7 mouse cellular contexts compared by ENCODE assay signal in genomic region chr2:168904188-168904587, GRCm38 (mm10). TPM values are rescaled to one million over a fixed set of nuclear protein-coding genes. Genes with fewer than 3 reads are reported as not detected.
DNase-seq lines count a peak whose midpoint lies in the region; ATAC-seq and TF ChIP-seq lines count a peak whose summit lies in the region.

No protein-coding gene starts in this region.

- peak; percentile 78 for TF ChIP-seq CTCF in Patski (IDR thresholded peaks at IDR 0.05)

- H3K9ac ChIP-seq in heart, embryonic 16.5 days (ENCODE audit: low read length), result no peak overlapping the region
- no peak overlapping the region for H3K9ac ChIP-seq in liver, embryonic 11.5 days (ENCODE audit: low read depth, low read length)
- H3K9ac ChIP-seq in neural tube, embryonic 12.5 days, result no peak overlapping the region

- CTCF ChIA-PET in Patski (lab: Charles Lee), result interaction anchor here (0.6 to 3.6 kb wide), 13 partner anchors 8 to 81 kb away, joined by 3 to 16 read pairs (median 7); no protein-coding TSS in a partner anchor

- H3K9me3 ChIP-seq in heart, embryonic 16.5 days (replicated peaks; ENCODE audit: control insufficient read depth, low read length), result no peaks in the 10 kb centered on the region
- no peaks in the 10 kb centered on the region for H3K9me3 ChIP-seq in liver, embryonic 11.5 days (ENCODE audit: control insufficient read depth, low read length)
- H3K9me3 ChIP-seq in neural tube, embryonic 12.5 days, result no peaks in the 10 kb centered on the region

- H3K27ac ChIP-seq in heart, embryonic 16.5 days (ENCODE audit: low read length), result no peak overlapping the region
- H3K27ac ChIP-seq in liver, embryonic 11.5 days (ENCODE audit: low read depth, low read length), result no peak overlapping the region
- H3K27ac ChIP-seq in neural tube, embryonic 12.5 days, result no peak overlapping the region

- H3K4me3 ChIP-seq in heart, embryonic 16.5 days (ENCODE audit: low read length), result no peak overlapping the region
- no peak overlapping the region for H3K4me3 ChIP-seq in liver, embryonic 11.5 days (ENCODE audit: low read depth, low read length)
- H3K4me3 ChIP-seq in neural tube, embryonic 12.5 days, result no peak overlapping the region

- H3K4me2 ChIP-seq in heart, embryonic 16.5 days (ENCODE audit: low read depth, low read length), result no peak overlapping the region
- H3K4me2 ChIP-seq in liver, embryonic 11.5 days, result no peak overlapping the region
- no peak overlapping the region for H3K4me2 ChIP-seq in neural tube, embryonic 12.5 days (replicated peaks)

- WGBS in heart, embryonic 16.5 days, result 13% methylated on average over 9 of the region's 9 CpGs
- whole genome bisulfite sequencing in liver, embryonic 11.5 days, result 15% methylated on average over 9 of the region's 9 CpGs
- WGBS in neural tube, embryonic 12.5 days, result 18% methylated on average over 9 of the region's 9 CpGs

- no peaks in the 10 kb centered on the region for H3K36me3 ChIP-seq in heart, embryonic 16.5 days (ENCODE audit: control insufficient read depth, insufficient read depth)
- no peaks in the 10 kb centered on the region for H3K36me3 ChIP-seq in liver, embryonic 11.5 days (ENCODE audit: control insufficient read depth, insufficient read depth, low read length)
- H3K36me3 ChIP-seq in neural tube, embryonic 12.5 days, result no peaks in the 10 kb centered on the region

- no peaks in the 10 kb centered on the region for H3K27me3 ChIP-seq in Patski
- H3K27me3 ChIP-seq in heart, embryonic 16.5 days (ENCODE audit: control insufficient read depth, insufficient read depth, low read length), result 0 out of 2 replicates have a peak, but pooled peaks cover 3% of the 10 kb centered on the region
- 0 out of 2 replicates have a peak, but pooled peaks cover under 1% of the 10 kb centered on the region for H3K27me3 ChIP-seq in liver, embryonic 11.5 days (replicated peaks; ENCODE audit: control insufficient read depth, insufficient read depth, low read length)
- no peaks in the 10 kb centered on the region for H3K27me3 ChIP-seq in neural tube, embryonic 12.5 days (replicated peaks)

- POLR2A ChIA-PET in Patski (lab: Charles Lee), result no interaction called here

- peak; percentile 81 for ATAC-seq in Patski
- 0 out of 2 replicates have a peak, but pooled peaks have one; percentile 10 for ATAC-seq in heart, embryonic 16.5 days (replicated peaks; ENCODE audit: extremely low read depth, insufficient read depth, low FRiP score)
- ATAC-seq in liver, embryonic 11.5 days (replicated peaks; ENCODE audit: low FRiP score), result 0 out of 2 replicates have a peak, but pooled peaks have one; percentile 53
- ATAC-seq in neural tube, embryonic 12.5 days (ENCODE audit: low FRiP score, low read depth), result 0 out of 2 replicates have a peak, but pooled peaks have one; percentile 33

- in situ Hi-C loops in Patski (cut with MboI; ENCODE audit: low pct_unique_long_range_greater_than_20kb), result no loop called here

- peak; percentile 46 for DNase-seq in right cerebral cortex, adult 2 months (ENCODE audit: low spot score in 2 of 2)
- DNase-seq in right cerebral cortex, postnatal 25 days, result no peak
- DNase-seq in Patski (ENCODE audit: low read depth, low spot score), result no peak
- peak; percentile 28 for DNase-seq in cerebellum, adult 9-10 months
- peak; percentile 70 for DNase-seq in liver, embryonic 11.5 days (ENCODE audit: low spot score)

- H3K4me1 ChIP-seq in heart, embryonic 16.5 days (ENCODE audit: control insufficient read depth, insufficient read depth, low read length), result no peaks in the 10 kb centered on the region
- no peaks in the 10 kb centered on the region for H3K4me1 ChIP-seq in liver, embryonic 11.5 days (replicated peaks; ENCODE audit: control insufficient read depth, insufficient read depth, low read length)
- peaks cover 10% of the 10 kb centered on the region; the same call in 1 of the 2 replicates for H3K4me1 ChIP-seq in neural tube, embryonic 12.5 days

RNA-seq across cellular contexts. Expression of gene Zfp64, which starts 51.2 kb away (rescaled TPM):
- 21.6 TPM for polyA plus RNA-seq in Patski (2021)
- 16.3 and 18.3 TPM in 2 replicates for polyA plus RNA-seq in heart, embryonic 16.5 days (2015; fragmentation: Nextera tagmentation; extraction: Ambion mirVana)
- 30.6 and 31.1 TPM in 2 replicates for polyA plus RNA-seq in liver, embryonic 11.5 days (2014; fragmentation: Nextera tagmentation; extraction: Ambion mirVana)
- polyA plus RNA-seq in neural tube, embryonic 12.5 days (2016; fragmentation: Nextera tagmentation; extraction: Ambion mirVana), result 30.8 and 31.3 TPM in 2 replicates

Comparison
In these comparisons a context has a peak if more than half of its experiments do, and no peak if none do; other contexts are left out.
1. DNase-seq: peak in right cerebral cortex, adult 2 months (2 of 2), cerebellum, adult 9-10 months (single experiment) and liver, embryonic 11.5 days (single experiment); none in right cerebral cortex, postnatal 25 days (single experiment) and Patski (single experiment).
2. ATAC-seq: peak in every context shown above with its lines; median percentile 81 in Patski; 53 in liver, embryonic 11.5 days; 33 in neural tube, embryonic 12.5 days; 10 in heart, embryonic 16.5 days.